In the genomic region with DNA sequence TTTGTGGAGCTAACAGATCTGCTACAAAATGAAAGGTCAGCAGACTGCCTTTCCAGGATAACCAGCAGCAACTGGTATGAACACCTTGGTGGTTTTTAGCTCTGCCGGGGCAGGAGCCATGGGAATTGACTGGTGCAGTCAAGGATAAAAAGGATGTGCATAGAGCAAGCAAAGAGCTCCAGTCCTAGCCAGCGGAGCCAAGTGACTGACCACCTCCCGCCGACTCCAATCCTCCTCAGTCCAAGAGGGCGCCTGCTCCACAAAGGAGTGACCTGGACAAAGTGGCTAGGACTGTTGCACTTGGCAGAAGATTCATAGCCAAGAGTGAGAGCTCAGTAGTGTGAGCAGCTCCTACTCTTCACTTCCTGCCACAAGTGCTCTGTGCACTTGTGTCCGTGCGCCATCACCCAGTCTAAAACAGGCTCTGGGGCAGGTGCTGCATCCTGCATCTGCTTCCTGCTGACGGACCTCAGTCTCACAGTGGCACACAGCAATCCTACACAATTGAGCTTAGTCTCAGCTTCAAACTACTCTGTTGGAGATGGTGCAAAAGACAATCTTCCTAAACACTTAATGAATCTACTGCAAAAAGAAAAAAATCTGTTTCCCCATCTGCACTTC, we compare ENCODE assay signal across 13 mouse cellular contexts. TPM values are rescaled to one million over a fixed set of nuclear protein-coding genes. Genes with fewer than 3 reads are reported as not detected.
DNase-seq lines count a peak whose midpoint lies in the region; ATAC-seq lines count a peak whose summit lies in the region.
"Had no signal": no experiment of that assay in that cellular context is flagged by ENCODE, and none has a peak within 500 bp of the region (broad histone marks: within the 10 kb centered on the region; RNA-seq: fewer than 3 reads in every experiment).

No protein-coding gene starts in this region.

- DNase-seq in kidney, adult 11 months, result peak; percentile 78
- peak; percentile 74 to 75 for DNase-seq in kidney, adult 8-10 months
- DNase-seq in kidney, postnatal 25 days, result peak; percentile 67 to 89
- DNase-seq in thymus, postnatal 36 days, result peak; percentile 25 to 47
- DNase-seq in spleen, postnatal 4 days (ENCODE audit: low spot score in 2 of 2), result no peak
- DNase-seq: adrenal gland, adult 8-10 months; heart, adult 2 months; lung, postnatal 36 days had no signal

- no peak overlapping the region for H3K4me2 ChIP-seq in kidney, embryonic 15.5 days
- no peak overlapping the region for H3K4me2 ChIP-seq in midbrain, embryonic 13.5 days (replicated peaks)
- H3K4me2 ChIP-seq: hindbrain, embryonic 13.5 days; limb, embryonic 12.5 days; midbrain, embryonic 12.5 days had no signal

- no peak for ATAC-seq in kidney, embryonic 15.5 days (replicated peaks; ENCODE audit: low FRiP score)
- ATAC-seq in midbrain, embryonic 13.5 days, result no peak

- H3K36me3 ChIP-seq in kidney, embryonic 15.5 days, result peaks cover 60% of the 10 kb centered on the region
- peaks cover 27% of the 10 kb centered on the region for H3K36me3 ChIP-seq in midbrain, embryonic 13.5 days

- no peak overlapping the region for H3K9ac ChIP-seq in kidney, embryonic 15.5 days
- no peak overlapping the region for H3K9ac ChIP-seq in midbrain, embryonic 13.5 days (replicated peaks)
- H3K9ac ChIP-seq: hindbrain, embryonic 13.5 days; limb, embryonic 12.5 days; midbrain, embryonic 12.5 days had no signal

- peaks cover 9% of the 10 kb centered on the region for H3K4me1 ChIP-seq in kidney, embryonic 15.5 days
- H3K4me1 ChIP-seq in midbrain, embryonic 13.5 days (replicated peaks), result no peaks in the 10 kb centered on the region
- H3K4me1 ChIP-seq: limb, embryonic 12.5 days; midbrain, embryonic 12.5 days had no signal

- 85% methylated on average over 8 of the region's 8 CpGs for WGBS in kidney, embryonic 15.5 days
- WGBS in midbrain, embryonic 13.5 days, result 88% methylated on average over 8 of the region's 8 CpGs

- H3K9me3 ChIP-seq in kidney, embryonic 15.5 days (replicated peaks), result no peaks in the 10 kb centered on the region
- H3K9me3 ChIP-seq in midbrain, embryonic 13.5 days, result no peaks in the 10 kb centered on the region
- H3K9me3 ChIP-seq: hindbrain, embryonic 13.5 days; limb, embryonic 12.5 days; midbrain, embryonic 12.5 days had no signal

- no peak overlapping the region for H3K4me3 ChIP-seq in kidney, embryonic 15.5 days (replicated peaks)
- no peak overlapping the region for H3K4me3 ChIP-seq in midbrain, embryonic 13.5 days (replicated peaks)
- H3K4me3 ChIP-seq: heart, adult 2 months; hindbrain, embryonic 13.5 days; limb, embryonic 12.5 days; midbrain, embryonic 12.5 days had no signal

- no peak overlapping the region for H3K27ac ChIP-seq in kidney, embryonic 15.5 days
- H3K27ac ChIP-seq in midbrain, embryonic 13.5 days, result no peak overlapping the region
- H3K27ac ChIP-seq: heart, adult 2 months; hindbrain, embryonic 13.5 days; limb, embryonic 12.5 days; midbrain, embryonic 12.5 days had no signal

- H3K27me3 ChIP-seq in kidney, embryonic 15.5 days, result no peaks in the 10 kb centered on the region
- no peaks in the 10 kb centered on the region for H3K27me3 ChIP-seq in midbrain, embryonic 13.5 days
- H3K27me3 ChIP-seq: hindbrain, embryonic 13.5 days; limb, embryonic 12.5 days; midbrain, embryonic 12.5 days had no signal

RNA-seq across cellular contexts. Expression of gene Setd3, which starts 46.6 kb away (rescaled TPM):
- 87.1 and 87.2 TPM in 2 replicates for polyA plus RNA-seq in kidney, embryonic 15.5 days (2015; fragmentation: Nextera tagmentation; extraction: Ambion mirVana)
- polyA plus RNA-seq in midbrain, embryonic 13.5 days (2015; fragmentation: Nextera tagmentation; extraction: Ambion mirVana), result 93.6 and 96.6 TPM in 2 replicates

RNA-seq across cellular contexts. Expression of gene Ccnk, which starts 46.8 kb away (rescaled TPM):
- 3.2 and 3.7 TPM in 2 replicates for polyA plus RNA-seq in kidney, embryonic 15.5 days (2015; fragmentation: Nextera tagmentation; extraction: Ambion mirVana)
- polyA plus RNA-seq in midbrain, embryonic 13.5 days (2015; fragmentation: Nextera tagmentation; extraction: Ambion mirVana), result 4.4 and 4.7 TPM in 2 replicates

Comparison
In these comparisons a context has a peak if more than half of its experiments do, and no peak if none do; other contexts are left out.
1. DNase-seq: peak in kidney, adult 11 months (single experiment), kidney, adult 8-10 months (2 of 2), kidney, postnatal 25 days (2 of 2) and thymus, postnatal 36 days (2 of 2); none in spleen, postnatal 4 days (0 of 2).